Mouse (Mus musculus) Muller cell, postnatal 12 days (primary cell): ENCODE data around the gene Sipa1l3.

ENCODE experiments used
- DNase-seq: peaks from one replicate; pipeline ENCODE4 v3.0.0-alpha.2; 2015; ENCODE audit errors: inconsistent ontology term

Gene Sipa1l3

GRCm38 (mm10) chr7:29284523-29284922 lies 233.9 kb downstream of the Sipa1l3 start:
- DNase-seq: no peak

DNA sequence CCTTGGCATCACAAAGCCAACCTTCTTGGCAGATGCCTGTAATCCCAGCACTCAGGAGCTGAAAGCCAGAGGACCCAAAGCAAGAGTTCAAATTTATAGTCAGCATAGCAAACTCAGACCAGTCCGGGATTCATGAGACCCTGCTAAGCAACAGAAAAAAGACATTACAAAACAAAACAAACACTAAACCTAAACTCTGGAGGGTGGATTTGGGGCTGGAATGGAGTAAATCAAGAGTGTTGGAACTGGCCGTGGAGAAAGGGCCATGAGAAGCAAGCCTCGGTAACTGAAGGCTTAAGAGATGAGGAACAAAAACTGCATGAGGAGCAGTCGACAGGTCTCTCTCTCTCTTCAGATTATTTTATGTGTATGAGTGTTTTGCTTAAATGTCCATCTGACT lies 234.6 kb downstream of the Sipa1l3 start:
- no peak for DNase-seq

- DNase-seq: peak; percentile 71
Measured at GRCm38 (mm10) chr7:29282074-29282554, 236.3 kb downstream of the Sipa1l3 start.

GRCm38 (mm10) chr7:29281201-29282073 lies 237.0 kb downstream of the Sipa1l3 start, which contains the start of gene Spint2:
Gene Spint2 (minus strand): TSS chr7:29281912.
- DNase-seq: peak; percentile 77

DNA sequence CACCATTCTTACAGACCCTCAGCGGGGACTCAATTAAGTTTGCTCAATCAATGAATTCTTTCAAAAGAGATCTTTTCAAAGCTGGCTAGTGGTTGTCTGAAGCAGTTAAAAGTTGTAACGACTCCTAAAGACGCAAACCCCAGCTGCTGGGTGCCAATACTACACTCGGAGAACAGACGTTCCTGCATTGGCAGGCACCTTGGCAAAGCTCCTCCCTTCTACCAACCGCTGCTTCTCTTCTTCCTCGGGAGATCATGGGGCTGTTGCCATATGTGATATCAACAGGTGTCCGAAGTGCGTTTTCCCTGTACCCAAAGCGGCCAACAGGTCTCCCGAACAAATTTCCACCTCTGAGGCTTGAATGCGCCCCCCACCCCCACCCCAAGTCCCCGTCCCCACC lies 237.6 kb downstream of the Sipa1l3 start:
- no peak for DNase-seq

DNA sequence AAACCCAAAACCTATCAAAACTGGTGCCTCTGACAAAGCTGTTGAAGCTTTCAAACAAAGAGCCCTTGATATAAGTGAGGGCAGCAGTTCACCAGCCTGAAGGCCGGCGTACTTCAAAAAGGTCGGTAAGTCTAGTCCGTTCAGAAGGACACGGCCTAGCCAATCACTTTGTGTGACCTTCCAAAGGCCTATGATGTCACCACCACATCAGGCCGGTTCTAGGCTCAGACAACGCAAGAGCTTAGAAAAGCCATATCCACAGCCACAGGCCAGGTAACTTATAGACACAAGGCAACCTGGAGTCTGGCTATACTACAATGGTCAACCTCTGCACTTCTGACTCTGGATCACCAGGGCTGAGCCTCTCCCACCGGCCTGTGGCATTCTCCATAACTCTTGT lies 238.5 kb downstream of the Sipa1l3 start:
- DNase-seq: no peak

- DNase-seq: no peak
Measured at GRCm38 (mm10) chr7:29279261-29279660, 239.2 kb downstream of the Sipa1l3 start.

DNA sequence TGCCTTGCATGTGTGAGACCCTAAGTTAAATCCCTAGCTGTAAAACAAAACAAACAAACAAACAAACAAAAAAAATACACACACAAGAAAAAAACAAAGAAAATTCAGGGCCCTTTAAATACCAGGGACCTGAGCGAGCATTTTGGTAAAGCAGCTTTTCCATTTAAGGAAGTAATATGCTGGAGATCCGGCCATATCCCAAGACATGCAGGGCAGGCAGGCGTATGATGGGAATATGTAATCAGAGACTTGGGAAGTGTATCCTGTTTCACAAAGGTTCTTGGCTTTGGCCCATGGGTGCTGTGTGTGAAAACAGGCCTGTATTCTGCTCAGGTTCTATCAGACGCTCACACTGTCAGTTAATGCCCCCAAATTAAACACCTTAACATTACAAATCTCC lies 240.9 kb downstream of the Sipa1l3 start:
- DNase-seq: no peak

- no peak for DNase-seq
Measured at GRCm38 (mm10) chr7:29276715-29277114, 241.7 kb downstream of the Sipa1l3 start.

DNA sequence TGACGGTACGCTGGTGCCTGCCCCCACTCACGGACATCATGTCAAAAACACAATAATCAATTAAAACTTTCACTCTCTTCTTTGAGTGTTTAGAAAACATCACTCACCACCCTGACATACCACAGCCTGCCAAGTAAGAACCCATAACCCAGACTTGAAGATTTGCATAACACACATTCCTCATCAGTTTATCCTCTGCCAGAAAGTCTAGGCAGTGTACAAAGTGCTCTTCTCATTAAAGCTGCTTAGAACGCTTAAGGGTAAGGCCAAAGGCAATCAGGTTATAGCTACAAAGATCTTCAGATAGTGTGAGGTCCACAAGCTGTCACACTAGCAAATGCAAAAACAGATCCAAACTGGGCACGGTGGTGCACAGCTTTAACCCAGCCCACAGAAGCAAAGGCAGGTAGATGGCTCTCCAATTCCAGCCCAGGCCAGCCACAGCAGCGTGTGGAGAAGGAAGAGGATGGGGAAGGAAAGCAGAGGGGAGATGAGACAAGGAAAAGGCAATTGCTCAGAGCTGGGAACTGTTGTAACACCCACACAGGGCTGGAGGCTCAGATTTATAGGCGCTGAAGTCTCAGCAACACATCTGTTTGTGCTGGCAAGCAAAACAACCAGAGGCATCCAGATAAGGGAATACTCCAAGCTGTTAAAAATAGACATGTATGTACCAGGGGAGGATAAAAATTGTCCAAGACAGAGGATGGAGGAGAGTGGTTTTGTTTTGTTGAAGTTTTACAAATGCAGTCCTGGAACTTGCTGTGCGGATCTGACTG lies 246.6 kb downstream of the Sipa1l3 start:
- DNase-seq: no peak

DNA sequence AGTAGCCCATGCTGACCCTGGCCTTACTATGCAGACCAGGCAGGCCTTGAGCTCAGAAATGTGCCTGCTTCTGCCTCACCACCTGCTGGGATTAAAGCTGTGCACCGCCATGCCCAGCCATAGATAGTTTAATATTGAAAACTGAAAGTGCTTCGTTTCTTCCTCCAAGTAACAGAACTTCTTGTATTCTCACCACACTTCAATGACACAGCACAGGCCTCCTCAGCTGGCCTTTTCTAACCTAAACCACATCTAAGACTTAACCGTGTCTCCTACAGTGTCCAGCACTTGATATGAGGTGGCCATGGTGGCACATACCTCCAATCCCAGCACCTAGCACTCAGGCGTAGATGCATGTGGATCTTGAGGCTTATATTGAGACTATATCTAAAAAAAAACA lies 248.0 kb downstream of the Sipa1l3 start:
- no peak for DNase-seq
